Mouse (Mus musculus) stomach, postnatal 0 days (tissue): ENCODE measurements around the gene Zfpl1.

Experiments used
- CTCF ChIP-seq: IDR thresholded peaks from 2 replicates; pipeline ENCODE4 v1.5.1; 2016; ENCODE audit warnings: antibody characterized with exemption, low read depth, mild to moderate bottlenecking, moderate library complexity
- EP300 ChIP-seq: optimal IDR thresholded peaks from 2 replicates; pipeline ENCODE3; 2016; ENCODE audit warnings: antibody characterized with exemption

- TF ChIP-seq CTCF (no peak), EP300 (no peak)
Measured at GRCm38 (mm10) chr19:6058966-6059365, 25.8 kb downstream of the Zfpl1 start.
